In genomic region chr15:99223585-99224207, GRCm38 (mm10) we compare ENCODE assay signal across 8 mouse cellular contexts. TPM values are rescaled to one million over a fixed set of nuclear protein-coding genes. Genes with fewer than 3 reads are reported as not detected.
DNase-seq lines count a peak whose midpoint lies in the region; ATAC-seq lines count a peak whose summit lies in the region.

No protein-coding gene starts in this region.

- H3K27me3 ChIP-seq in kidney, embryonic 14.5 days (ENCODE audit: control insufficient read depth, insufficient read depth, low read length): peaks cover 85% of the 10 kb centered on the region

- H3K4me1 ChIP-seq in kidney, embryonic 14.5 days (ENCODE audit: control insufficient read depth, insufficient read depth, low read length): peaks cover 25% of the 10 kb centered on the region

- peak overlapping the region; percentile 43 for H3K4me3 ChIP-seq in kidney, embryonic 14.5 days (ENCODE audit: low read length)

- ATAC-seq in granulocyte monocyte progenitor cell, adult 5-6 weeks (replicated peaks; ENCODE audit: poor library complexity, severe bottlenecking): 0 out of 2 replicates have a peak, but pooled peaks have one; percentile 8
- ATAC-seq in kidney, embryonic 14.5 days (ENCODE audit: low FRiP score, low TSS enrichment): no peak

- under 1% methylated on average over 44 of the region's 46 CpGs for WGBS in kidney, embryonic 14.5 days

- H3K9me3 ChIP-seq in kidney, embryonic 14.5 days (ENCODE audit: control insufficient read depth, low read length): no peaks in the 10 kb centered on the region

- no peak overlapping the region for H3K9ac ChIP-seq in kidney, embryonic 14.5 days (ENCODE audit: low read depth, low read length)

- H3K4me2 ChIP-seq in kidney, embryonic 14.5 days (replicated peaks; ENCODE audit: low read depth, low read length): peak overlapping the region; percentile 60

- no peak overlapping the region for H3K27ac ChIP-seq in kidney, embryonic 14.5 days (ENCODE audit: low read depth, low read length)

- DNase-seq in urinary bladder, postnatal 14 days (ENCODE audit: low spot score): peak; percentile 38
- DNase-seq in urinary bladder, postnatal 10 days (ENCODE audit: low spot score): no peak
- peak; percentile 59 for DNase-seq in cerebellum, adult 9-11 months
- peak; percentile 43 for DNase-seq in liver
- DNase-seq in naive thymus-derived CD4-positive, alpha-beta T cell, adult 2 months (ENCODE audit: low read depth): peak; percentile 65
- DNase-seq in spleen, postnatal 36 days (ENCODE audit: low spot score in 2 of 2): no peak

- no peaks in the 10 kb centered on the region for H3K36me3 ChIP-seq in kidney, embryonic 14.5 days (ENCODE audit: control insufficient read depth, insufficient read depth, low read length)

RNA-seq across cellular contexts. Expression of gene Kcnh3, which starts 1.0 kb away (rescaled TPM):
- not detected in 2 replicates for total RNA-seq in granulocyte monocyte progenitor cell, adult 5-6 weeks (2014; fragmentation: Nextera tagmentation)
- total RNA-seq in granulocyte monocyte progenitor cell, adult 5-6 weeks (2017): not detected in 2 replicates
- 0.46 and 1.4 TPM in 2 replicates for polyA plus RNA-seq in kidney, embryonic 14.5 days (2014; fragmentation: Nextera tagmentation; extraction: Ambion mirVana)

RNA-seq across cellular contexts. Expression of gene Mcrs1, which starts 28.1 kb away (rescaled TPM):
- 30.9 and 51.4 TPM in 2 replicates for total RNA-seq in granulocyte monocyte progenitor cell, adult 5-6 weeks (2014; fragmentation: Nextera tagmentation)
- 44.0 and 48.0 TPM in 2 replicates for total RNA-seq in granulocyte monocyte progenitor cell, adult 5-6 weeks (2017)
- polyA plus RNA-seq in kidney, embryonic 14.5 days (2014; fragmentation: Nextera tagmentation; extraction: Ambion mirVana): 180 and 182 TPM in 2 replicates

Comparison
In these comparisons a context has a peak if more than half of its experiments do, and no peak if none do; other contexts are left out.
1. DNase-seq: peak in urinary bladder, postnatal 14 days (single experiment), cerebellum, adult 9-11 months (single experiment), liver (single experiment) and naive thymus-derived CD4-positive, alpha-beta T cell, adult 2 months (single experiment); none in urinary bladder, postnatal 10 days (single experiment) and spleen, postnatal 36 days (0 of 2).